Mouse (Mus musculus): ENCODE data around the gene Bach2.
A peak's percentile ranks its signal among the peaks of the same experiment; 100 is the strongest.

The Bach2 gene

GRCm38 (mm10) chr4:32506306-32506808 lies 267.8 kb downstream of the Bach2 start:
- no peak for DNase-seq

- peak; percentile 24 to 28 for DNase-seq
Measured at GRCm38 (mm10) chr4:32507041-32507440, 268.4 kb downstream of the Bach2 start.

- no peak for DNase-seq
Measured at GRCm38 (mm10) chr4:32508572-32508971, 270.0 kb downstream of the Bach2 start.

GRCm38 (mm10) chr4:32508996-32509395 lies 270.4 kb downstream of the Bach2 start:
- DNase-seq = no peak

GRCm38 (mm10) chr4:32509832-32510612 lies 271.4 kb downstream of the Bach2 start:
- DNase-seq = no peak

- no peak for DNase-seq
Measured at GRCm38 (mm10) chr4:32510940-32511339, 272.3 kb downstream of the Bach2 start.

- no peak for DNase-seq
Measured at GRCm38 (mm10) chr4:32516126-32516525, 277.5 kb downstream of the Bach2 start.

GRCm38 (mm10) chr4:32518842-32519578 lies 280.4 kb downstream of the Bach2 start:
- no peak for DNase-seq

GRCm38 (mm10) chr4:32520628-32521360 lies 282.2 kb downstream of the Bach2 start:
- peak; percentile 45 to 49 for DNase-seq

- DNase-seq = no peak
Measured at GRCm38 (mm10) chr4:32521361-32521740, 282.7 kb downstream of the Bach2 start.

GRCm38 (mm10) chr4:32522013-32522412 lies 283.4 kb downstream of the Bach2 start:
- no peak for DNase-seq

- DNase-seq = no peak
Measured at GRCm38 (mm10) chr4:32524282-32524681, 285.7 kb downstream of the Bach2 start.

- DNase-seq = no peak
Measured at GRCm38 (mm10) chr4:32525000-32525399, 286.4 kb downstream of the Bach2 start.

GRCm38 (mm10) chr4:32526228-32526836 lies 287.7 kb downstream of the Bach2 start:
- DNase-seq = no peak

- DNase-seq = no peak
Measured at GRCm38 (mm10) chr4:32529443-32529995, 290.9 kb downstream of the Bach2 start.

GRCm38 (mm10) chr4:32530421-32530920 lies 291.9 kb downstream of the Bach2 start:
- no peak for DNase-seq

- DNase-seq = peak; percentile 41 to 66
Measured at GRCm38 (mm10) chr4:32530921-32531846, 292.6 kb downstream of the Bach2 start.

GRCm38 (mm10) chr4:32532079-32532478 lies 293.5 kb downstream of the Bach2 start:
- no peak for DNase-seq

- DNase-seq = no peak
Measured at GRCm38 (mm10) chr4:32533735-32534134, 295.1 kb downstream of the Bach2 start.

GRCm38 (mm10) chr4:32535626-32536025 lies 297.0 kb downstream of the Bach2 start:
- DNase-seq = no peak

- DNase-seq = peak in 1 of 2 experiments; percentile 19
Measured at GRCm38 (mm10) chr4:32536870-32537508, 298.4 kb downstream of the Bach2 start.
